Mouse (Mus musculus) lung, postnatal 4 days (tissue): ENCODE measurements around the gene Olfr1012.
"Not testable (repeated sequence)": the region's sequence is repeated elsewhere in the genome, so short reads cannot be mapped to it uniquely, and the experiment has no call there.

Source experiments
- DNase-seq, 2 experiments: peaks; one replicate each; pipeline ENCODE4 v3.0.0; 2021

Olfr1012 gene

DNA sequence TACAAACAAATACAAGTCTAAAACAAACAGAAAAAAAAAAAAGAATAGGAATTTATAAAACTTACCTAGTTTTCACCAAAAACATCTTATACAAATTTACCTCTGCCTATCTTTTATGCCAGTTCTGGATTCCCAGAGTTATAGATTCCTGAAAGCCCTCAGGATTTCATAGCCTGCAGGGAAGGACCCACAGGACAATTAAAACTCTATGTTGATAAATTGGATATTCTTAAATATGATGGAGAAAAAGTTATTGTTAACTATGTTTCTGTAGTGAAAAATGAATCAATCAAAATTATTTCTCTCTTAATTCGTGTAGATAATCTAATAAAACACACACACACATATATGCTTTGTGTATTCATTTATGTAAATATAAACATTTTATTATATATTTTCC is at the start of gene Olfr1012:
Olfr1012 (minus strand) TSS at position 101 of the 400 bp plus-strand sequence.
- no peak for DNase-seq

DNA sequence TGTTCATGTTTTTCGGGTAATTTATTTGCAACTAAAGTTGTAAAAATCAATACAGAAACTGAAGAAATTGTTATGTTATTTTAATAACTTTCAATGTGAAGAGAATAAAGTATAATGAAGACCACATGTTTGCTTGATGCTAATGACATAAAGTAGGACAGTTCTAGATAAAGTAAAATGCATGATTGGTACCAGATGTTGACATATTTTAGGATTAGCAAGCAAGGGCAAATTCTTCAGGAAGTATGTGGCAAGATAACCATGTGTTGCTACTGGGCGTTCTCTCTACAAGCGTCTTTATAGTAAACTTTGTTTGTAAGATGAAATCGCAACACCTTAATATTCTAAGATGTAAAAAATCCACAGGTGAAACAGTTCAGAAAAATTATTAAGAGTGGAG is 41.9 kb upstream of the Olfr1012 start:
- no peak for DNase-seq

DNA sequence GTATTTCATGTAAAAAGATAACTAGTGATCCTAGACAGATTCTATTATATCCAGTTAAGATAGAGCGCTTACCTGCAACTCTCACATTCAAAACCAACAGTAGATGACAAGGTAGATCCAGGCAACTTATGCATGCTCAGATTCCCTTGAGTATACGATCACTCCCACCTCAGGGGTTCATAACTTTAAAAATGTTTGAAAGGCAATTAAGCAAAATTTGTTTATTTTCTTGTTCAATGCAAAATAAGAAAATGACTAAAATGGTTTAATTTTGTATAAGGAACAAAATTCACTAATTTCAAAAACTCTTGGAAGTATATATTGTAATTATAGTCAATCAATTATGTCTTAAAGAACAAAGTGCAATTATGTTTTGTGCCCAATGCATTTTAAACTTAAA is 39.9 kb upstream of the Olfr1012 start, which contains the start of gene Olfr1016:
Olfr1016 (minus strand) TSS at position 101 of the 400 bp plus-strand sequence.
- no peak for DNase-seq

DNA sequence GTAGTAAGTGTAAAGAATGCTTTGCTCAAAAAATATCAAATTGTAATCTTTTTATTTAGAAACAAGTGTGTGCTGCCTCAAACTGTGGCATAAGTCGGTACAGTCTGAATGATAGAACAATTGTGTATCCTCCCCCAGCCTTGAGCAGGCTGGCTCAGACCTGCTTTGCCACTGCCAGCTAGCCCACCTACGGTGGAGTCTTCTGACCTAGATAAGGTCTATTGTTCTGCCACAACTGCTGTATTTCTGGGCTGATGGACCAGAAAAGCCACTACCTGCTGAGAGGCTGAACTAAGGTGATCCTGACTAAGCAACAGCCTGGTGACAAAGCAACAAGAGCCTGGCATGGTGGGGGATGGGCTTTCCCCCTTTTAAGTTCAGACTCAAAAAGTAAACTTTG is 29.8 kb upstream of the Olfr1012 start:
- DNase-seq: no peak

DNA sequence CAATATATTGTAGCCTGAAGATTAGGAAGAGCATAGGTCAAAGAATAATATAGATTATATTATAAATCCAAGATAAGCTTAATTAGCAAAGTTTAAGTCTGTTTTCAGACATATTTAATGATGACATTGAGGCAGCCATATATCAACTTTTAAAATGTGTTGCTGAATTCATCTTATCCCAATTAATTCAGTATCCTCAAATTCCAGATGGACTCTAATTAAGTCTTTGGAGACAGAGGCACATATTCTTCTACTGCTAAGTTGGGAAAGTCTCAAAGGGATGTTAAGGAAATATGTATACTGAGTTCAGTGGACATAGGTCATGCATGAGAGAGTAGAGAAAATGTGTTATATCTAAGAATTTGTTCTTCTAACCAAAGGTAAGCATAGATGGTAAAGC is 19.2 kb upstream of the Olfr1012 start, which contains the start of gene Olfr1015:
Olfr1015 (plus strand) TSS at position 301 of the 400 bp plus-strand sequence.
- no peak for DNase-seq

DNA sequence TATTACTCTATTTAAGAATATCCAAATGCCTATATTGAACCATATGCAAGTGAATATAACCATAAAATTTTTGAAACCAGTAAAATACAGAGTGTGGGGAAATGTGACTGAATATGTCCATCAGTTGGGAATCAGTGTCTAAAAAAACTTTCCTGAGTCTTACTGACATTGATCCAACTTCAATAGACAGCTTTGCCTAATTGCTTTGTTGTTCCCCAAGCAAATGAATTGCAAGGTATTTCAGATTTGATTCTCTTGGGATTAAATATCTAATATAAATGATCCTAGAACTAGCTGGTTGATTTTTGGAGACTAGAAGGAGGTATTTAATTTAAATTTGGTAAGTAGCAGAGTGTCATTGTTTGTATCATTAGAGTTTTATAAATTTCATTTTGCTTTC is 9.8 kb upstream of the Olfr1012 start, which contains the start of gene Olfr1014:
Olfr1014 (plus strand) TSS at position 301 of the 400 bp plus-strand sequence.
- DNase-seq: no peak

DNA sequence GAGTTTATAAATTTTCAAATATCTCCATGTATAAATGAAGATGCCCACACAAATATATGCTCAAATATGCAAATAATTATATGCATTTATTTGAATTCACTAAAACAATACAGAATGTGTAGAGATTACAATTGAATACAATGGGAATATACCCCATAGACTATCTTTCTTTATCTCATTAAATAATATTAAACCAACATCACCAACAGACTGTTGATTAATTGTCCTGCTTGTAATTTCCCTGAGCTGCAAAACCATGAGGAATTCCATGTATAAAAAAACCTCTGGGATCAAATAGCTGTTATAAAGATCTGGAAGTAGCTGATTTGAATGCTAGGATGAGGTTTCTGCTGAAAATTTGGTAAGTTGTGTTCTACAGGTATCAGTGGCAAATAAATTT is 4.2 kb upstream of the Olfr1012 start, which contains the start of gene Olfr1013:
Olfr1013 (plus strand) TSS at position 301 of the 400 bp plus-strand sequence.
- DNase-seq: no peak

DNA sequence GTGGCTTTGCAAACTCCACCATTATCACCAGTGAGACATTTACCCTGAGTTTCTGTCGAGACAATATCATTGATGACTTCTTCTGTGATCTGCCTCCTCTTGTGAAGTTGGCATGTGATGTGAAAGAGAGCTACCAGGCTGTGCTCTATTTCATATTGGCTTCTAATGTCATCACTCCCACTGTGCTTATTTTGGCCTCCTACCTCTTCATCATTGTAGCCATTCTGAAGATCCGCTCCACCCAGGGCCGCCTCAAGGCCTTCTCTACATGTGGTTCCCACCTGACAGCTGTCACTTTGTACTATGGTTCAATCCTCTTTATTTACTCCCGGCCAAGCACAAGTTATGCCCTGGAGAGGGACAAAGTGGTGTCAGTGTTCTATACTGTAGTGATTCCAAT is 8.7 kb downstream of the Olfr1012 start:
- DNase-seq: no peak

DNA sequence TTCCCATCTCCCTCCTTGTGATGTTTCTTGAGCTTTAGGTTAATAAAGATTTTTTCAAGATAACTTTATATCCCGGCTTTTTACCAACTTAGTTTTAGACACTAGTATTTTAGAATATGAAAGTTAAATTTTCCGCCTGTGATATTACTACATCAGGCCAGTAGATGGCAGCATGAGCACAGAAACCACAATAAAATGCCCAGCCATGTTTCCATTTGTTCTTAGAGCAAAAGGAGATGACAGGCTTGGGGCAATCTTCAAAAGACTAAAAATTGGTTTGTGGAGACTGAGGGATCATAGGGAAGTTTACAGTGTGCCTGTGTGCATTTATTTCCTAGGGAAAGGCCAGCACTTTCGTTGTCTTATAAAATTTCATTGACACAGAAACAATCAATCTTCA is 36.8 kb downstream of the Olfr1012 start:
- no peak for DNase-seq

DNA sequence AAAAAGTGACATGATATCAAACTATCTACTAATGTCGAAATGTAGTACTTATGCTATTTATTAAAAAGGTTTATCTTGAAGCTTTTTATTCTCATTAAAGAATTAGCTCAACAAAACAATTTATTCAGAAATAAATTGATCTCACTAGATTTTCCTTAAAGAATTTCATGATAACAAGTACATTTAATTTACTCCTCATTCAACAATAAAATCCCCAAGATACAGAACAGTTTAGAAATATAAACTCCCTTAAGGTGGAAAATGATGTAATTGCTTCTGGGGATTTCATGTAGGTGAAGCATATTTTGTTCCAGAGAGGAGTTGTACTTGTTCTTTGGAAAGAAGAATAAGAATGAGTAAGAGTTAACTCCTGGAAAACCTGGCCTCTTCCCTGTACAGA is 47.4 kb downstream of the Olfr1012 start, which contains the start of gene Olfr1009:
Olfr1009 (plus strand) TSS at position 301 of the 400 bp plus-strand sequence.
- DNase-seq: no peak

DNA sequence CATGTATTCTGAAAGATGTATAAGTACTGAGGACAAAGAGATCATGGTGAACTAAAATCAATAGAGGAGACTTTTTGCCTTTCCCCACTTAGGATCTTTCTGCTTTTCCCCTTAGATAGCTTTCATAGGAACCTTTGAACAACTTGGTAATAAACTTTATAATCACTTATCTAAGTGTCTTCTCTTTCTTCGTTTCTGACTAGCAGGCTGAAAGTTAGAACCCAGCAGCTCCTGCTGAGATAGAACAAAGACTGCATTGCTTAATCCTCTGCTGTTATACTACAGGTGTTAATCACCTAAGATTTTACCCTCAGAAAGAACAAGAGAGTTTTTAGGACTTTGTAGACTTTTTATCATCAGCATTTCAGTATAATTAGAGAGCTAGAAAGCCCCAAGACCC is 51.4 kb downstream of the Olfr1012 start:
- no peak for DNase-seq

DNA sequence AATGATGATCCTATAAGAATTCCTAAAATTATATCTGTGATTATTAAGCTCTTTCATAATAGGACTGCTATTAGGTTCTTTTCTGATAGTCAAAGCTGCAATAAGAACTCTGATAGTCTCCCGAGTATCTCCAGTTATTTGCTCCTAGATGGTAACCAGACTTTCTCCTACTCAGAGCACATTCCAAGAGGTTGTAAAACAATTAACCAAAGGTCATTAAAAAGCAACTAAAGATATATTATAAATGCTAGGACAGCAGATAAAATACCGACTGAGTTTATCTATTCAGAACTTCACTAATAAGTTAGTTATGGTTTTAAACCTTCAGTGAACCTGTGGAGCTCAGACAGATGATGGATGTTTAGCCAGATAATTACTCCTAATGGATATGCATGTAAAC is 51.9 kb downstream of the Olfr1012 start:
- not testable (repeated sequence) for DNase-seq
